Mouse (Mus musculus): Measurements from ENCODE around the gene Ccdc175.

DNA sequence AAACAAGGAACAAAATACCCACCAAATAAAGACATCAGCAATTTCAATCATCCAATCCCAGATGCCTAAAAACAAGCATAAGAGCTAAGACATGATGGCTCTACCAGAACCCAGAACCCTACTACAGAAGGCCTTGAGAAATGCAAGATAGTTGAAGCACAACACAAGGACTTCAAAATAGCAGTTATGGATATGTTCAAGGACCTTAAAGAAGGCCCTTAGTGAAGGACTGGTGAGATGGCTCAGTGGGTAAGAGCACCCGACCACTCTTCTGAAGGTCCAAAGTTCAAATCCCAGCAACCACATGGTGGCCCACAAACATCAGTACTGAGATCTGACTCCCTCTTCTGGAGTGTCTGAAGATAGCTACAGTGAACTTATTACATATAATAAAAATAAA, 127.0 kb downstream of the Ccdc175 start:
- TF ChIP-seq EP300 (IDR thresholded peaks at IDR 0.05; ENCODE audit: low read depth) (no peak), CTCF (IDR thresholded peaks at IDR 0.05; ENCODE audit: low read depth) (no peak)
